Mouse (Mus musculus) lung, adult 2 months (tissue): Measurements from ENCODE around the gene Spdef. TPM values are rescaled to one million over a fixed set of nuclear protein-coding genes. Genes with fewer than 3 reads are reported as not detected.

ENCODE experiments used
- DNase-seq: peaks from one replicate; pipeline ENCODE4 v3.0.0; 2022
- H3K4me1 ChIP-seq: fragments of 200-500 bp; 2 replicates; pipeline ENCODE4 v1.6.1; 2011; ENCODE audit warnings: low read length; ENCODE audit not compliant: control insufficient read depth, insufficient read depth
- H3K4me3 ChIP-seq: fragments of 200-500 bp; replicated peaks from 2 replicates; pipeline ENCODE3; 2011; ENCODE audit warnings: low read depth, mild to moderate bottlenecking, control low read depth, low read length; ENCODE audit errors: extremely low read depth
- CTCF ChIP-seq: fragments of 200-500 bp; IDR thresholded peaks from 2 replicates; pipeline ENCODE4 v1.5.1; 2011; ENCODE audit warnings: mild to moderate bottlenecking, low read length, control low read depth; ENCODE audit not compliant: insufficient read depth
- POLR2A ChIP-seq: fragments of 200-500 bp; IDR thresholded peaks from 2 replicates; pipeline ENCODE4 v1.6.1; 2011; ENCODE audit warnings: low read depth, mild to moderate bottlenecking, control low read depth, low read length, borderline replicate concordance; ENCODE audit errors: extremely low read depth
- WGBS: fragments of 180-500 bp; shearing (Covaris S2); methylation state at CpG from one replicate; pipeline ENCODE4 v1.1.7; 2018; 5-methylcytosine and 5-hydroxymethylcytosine counted together
- polyA plus RNA-seq: library from polyadenylated mRNA; depleted of rRNA; stranded (reverse); fragments of >200 nt; gene quantifications from 2 replicates; pipeline ENCODE4 v1.2.3, GENCODE M21; 2012; rRNA removed

Gene Spdef
- polyA plus RNA-seq, 1 experiment = 4.4 TPM

GRCm38 (mm10) chr17:27686395-27686794 lies 42.4 kb downstream of the Spdef start:
- 49% methylated on average over 5 of the region's 5 CpGs for WGBS
- Histone ChIP-seq H3K4me1 (no peaks in the 10 kb centered on the region), H3K4me3 (no peak overlapping the region)
- DNase-seq = no peak
- TF ChIP-seq POLR2A = no peak
- TF ChIP-seq CTCF = no peak

- no peak for DNase-seq
- WGBS = 3% methylated on average over 11 of the region's 11 CpGs
- TF ChIP-seq POLR2A = no peak
- no peak for TF ChIP-seq CTCF
- H3K4me3 ChIP-seq = no peak overlapping the region
- H3K4me1 ChIP-seq = no peaks in the 10 kb centered on the region
Observed at GRCm38 (mm10) chr17:27685550-27685913, 43.2 kb downstream of the Spdef start.

GRCm38 (mm10) chr17:27684886-27685549 lies 43.7 kb downstream of the Spdef start:
- no peaks in the 10 kb centered on the region for H3K4me1 ChIP-seq
- TF ChIP-seq POLR2A (no peak), CTCF (0 out of 2 replicates have a peak, but pooled peaks have one; percentile 15)
- WGBS = 2% methylated on average over 51 of the region's 53 CpGs
- H3K4me3 ChIP-seq = no peak overlapping the region
- no peak for DNase-seq

- TF ChIP-seq CTCF (no peak), POLR2A (no peak)
- 46% methylated on average over 11 of the region's 11 CpGs for WGBS
- Histone ChIP-seq H3K4me3 (no peak overlapping the region), H3K4me1 (no peaks in the 10 kb centered on the region)
- no peak for DNase-seq
Observed at GRCm38 (mm10) chr17:27678924-27679813, 49.6 kb downstream of the Spdef start.

DNA sequence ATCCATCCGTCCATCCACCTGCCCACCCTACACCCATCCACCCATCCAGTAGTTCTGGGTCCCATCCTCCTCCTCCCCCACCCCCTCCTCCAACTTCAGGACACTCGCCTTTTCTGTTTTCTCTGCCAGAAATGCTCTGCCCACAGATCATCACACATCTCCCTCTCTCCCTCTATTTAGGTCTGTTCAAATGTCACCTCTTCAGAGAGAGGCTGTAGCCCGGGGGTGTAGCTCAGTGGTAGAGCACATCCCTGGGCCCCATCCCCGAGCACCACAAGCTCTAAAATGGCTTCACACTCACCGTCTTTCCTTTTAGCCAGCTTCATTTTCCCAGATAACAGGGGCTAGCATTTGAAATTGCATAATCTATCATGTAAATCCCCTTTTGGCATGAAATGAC lies 51.0 kb downstream of the Spdef start:
- 71% methylated on average over 5 of the region's 5 CpGs for WGBS

GRCm38 (mm10) chr17:27676270-27676669 lies 52.5 kb downstream of the Spdef start:
- no peak overlapping the region for H3K4me3 ChIP-seq
- no peaks in the 10 kb centered on the region for H3K4me1 ChIP-seq
- TF ChIP-seq CTCF (no peak), POLR2A (no peak)
- DNase-seq = no peak
- 59% methylated on average over 7 of the region's 7 CpGs for WGBS

More for the DNA sequence above, 51.0 kb downstream of the Spdef start:
- DNase-seq = no peak
- Histone ChIP-seq H3K4me3 (no peak overlapping the region), H3K4me1 (no peaks in the 10 kb centered on the region)
- TF ChIP-seq CTCF = no peak
- TF ChIP-seq POLR2A = no peak

DNA sequence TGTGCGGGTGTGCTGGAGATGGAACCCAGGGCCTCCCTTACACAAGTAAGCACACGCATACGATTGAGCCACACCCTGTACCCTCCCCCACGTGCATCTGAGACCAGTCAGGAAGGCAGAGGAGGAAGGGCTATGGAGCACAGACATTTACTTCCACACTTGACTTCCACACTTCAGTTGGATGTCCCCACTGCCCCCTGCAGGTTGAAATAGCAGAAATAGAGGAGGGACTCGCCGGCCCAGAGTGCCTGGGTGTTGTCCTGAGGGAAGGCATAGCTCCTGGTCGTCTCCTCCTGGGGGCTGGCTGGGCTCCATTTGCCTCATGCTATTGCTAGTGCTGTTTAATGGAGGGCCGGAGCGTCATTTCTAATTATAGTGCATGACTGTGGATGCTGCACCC lies 53.3 kb downstream of the Spdef start:
- Histone ChIP-seq H3K4me1 (no peaks in the 10 kb centered on the region), H3K4me3 (no peak overlapping the region)
- DNase-seq = no peak
- 46% methylated on average over 9 of the region's 9 CpGs for WGBS
- no peak for TF ChIP-seq POLR2A
- TF ChIP-seq CTCF = 0 out of 2 replicates have a peak, but pooled peaks have one; percentile 1

DNA sequence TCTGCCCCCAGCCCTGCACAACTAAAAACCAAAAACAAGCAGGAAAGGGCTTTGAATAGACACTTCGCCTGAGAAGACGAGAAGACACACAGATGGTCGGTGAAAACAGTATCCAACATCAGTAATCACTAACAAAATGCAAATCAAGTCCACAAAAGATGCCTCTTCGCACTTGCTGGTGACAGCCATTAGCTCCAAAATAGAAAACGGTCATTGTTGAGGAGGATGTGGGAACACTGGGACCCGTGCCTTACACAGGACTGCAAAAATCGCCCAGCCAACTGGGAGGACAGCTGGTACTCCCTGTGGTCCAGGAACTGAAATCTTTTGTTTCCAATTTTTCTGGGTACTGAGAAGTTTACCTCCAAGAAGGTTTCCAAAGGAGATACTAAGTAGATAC lies 54.8 kb downstream of the Spdef start:
- Histone ChIP-seq H3K4me1 (no peaks in the 10 kb centered on the region), H3K4me3 (no peak overlapping the region)
- WGBS = 80% methylated on average over 7 of the region's 7 CpGs
- no peak for DNase-seq
- TF ChIP-seq POLR2A = no peak
- TF ChIP-seq CTCF = no peak

DNA sequence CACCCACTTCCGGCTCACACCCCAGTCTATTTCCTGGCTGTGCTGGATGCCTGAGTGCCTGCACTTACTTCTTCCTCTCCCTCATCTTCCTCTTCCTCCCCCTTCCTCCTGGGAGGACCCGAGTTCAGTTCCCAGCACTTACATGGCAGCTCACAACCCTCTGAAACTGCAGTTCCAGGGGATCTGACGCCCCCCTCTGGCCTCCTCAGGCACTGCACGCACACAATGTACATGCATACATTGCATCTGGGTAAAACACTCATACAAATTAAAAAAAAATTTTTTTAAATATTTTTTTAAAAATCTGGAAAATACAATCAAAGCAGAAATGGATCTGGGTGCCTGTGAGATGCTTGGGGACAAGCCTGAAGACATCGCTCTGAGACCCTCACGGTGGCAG lies 57.0 kb downstream of the Spdef start:
- no peak overlapping the region for H3K4me3 ChIP-seq
- 72% methylated on average over 6 of the region's 6 CpGs for WGBS
- DNase-seq = no peak
- no peaks in the 10 kb centered on the region for H3K4me1 ChIP-seq
- TF ChIP-seq CTCF = no peak
- TF ChIP-seq POLR2A = no peak

Other genes starting within 250 kb of the Spdef start
- gene Grm4, start 207.6 kb downstream of the Spdef start, polyA plus RNA-seq = 1.1 TPM in 2 replicates
- 57.9 and 73.2 TPM in 2 replicates for gene Hmga1, start 172.5 kb downstream of the Spdef start, polyA plus RNA-seq
- gene AI413582, start 163.2 kb downstream of the Spdef start, polyA plus RNA-seq = 42.4 and 44.2 TPM in 2 replicates
- 60.4 and 62.8 TPM in 2 replicates for gene Nudt3, start 105.5 kb downstream of the Spdef start, polyA plus RNA-seq
- not detected in 2 replicates for gene RPS10-NUDT3, start 93.7 kb downstream of the Spdef start, polyA plus RNA-seq
- gene Rps10, start 92.3 kb downstream of the Spdef start, polyA plus RNA-seq = 803 and 904 TPM in 2 replicates
- gene Pacsin1, start 73.4 kb downstream of the Spdef start, polyA plus RNA-seq = 0.65 and 1.0 TPM in 2 replicates
- 95.1 and 131 TPM in 2 replicates for gene D17Wsu92e, start 91.7 kb upstream of the Spdef start, polyA plus RNA-seq
- gene Snrpc, start 109.2 kb upstream of the Spdef start, polyA plus RNA-seq = 81.0 and 90.0 TPM in 2 replicates
- gene Uhrf1bp1, start 127.5 kb upstream of the Spdef start, polyA plus RNA-seq = 8.4 and 8.5 TPM in 2 replicates
- gene Anks1, start 180.4 kb upstream of the Spdef start, polyA plus RNA-seq = 89.4 and 97.9 TPM in 2 replicates
- 8.3 and 11.5 TPM in 2 replicates for gene Taf11, start 180.9 kb upstream of the Spdef start, polyA plus RNA-seq